Comparison of ENCODE assay signal across 8 mouse cellular contexts in the genomic region with DNA sequence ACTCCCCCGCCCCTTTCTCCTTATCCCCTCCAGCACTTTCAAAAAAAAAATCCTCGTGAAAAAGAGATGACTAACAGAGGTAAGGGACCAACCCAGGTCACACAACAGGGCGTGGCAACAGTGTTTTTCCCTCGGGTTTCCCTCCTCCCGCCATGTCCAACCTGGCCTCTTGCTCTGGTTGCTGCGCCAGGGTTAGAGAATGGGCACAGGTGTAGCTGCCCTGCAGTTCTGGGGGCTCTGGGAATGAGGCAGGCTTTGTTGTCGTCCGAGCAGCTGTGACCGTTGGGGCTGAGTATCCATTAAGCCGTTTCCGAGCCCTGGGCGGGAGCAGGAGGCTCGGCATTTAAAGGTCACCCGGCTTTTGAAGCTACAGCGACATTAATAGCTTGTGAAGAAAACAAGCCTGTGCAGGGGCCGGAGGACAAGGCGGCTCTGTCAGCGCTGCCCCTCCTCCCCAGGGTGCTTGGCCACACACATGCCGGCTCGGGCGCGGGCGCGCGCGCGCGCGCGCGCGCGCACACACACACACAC. TPM values are rescaled to one million over a fixed set of nuclear protein-coding genes. Genes with fewer than 3 reads are reported as not detected.
A peak's percentile ranks its signal among the peaks of the same experiment; 100 is the strongest.
DNase-seq lines count a peak whose midpoint lies in the region; TF ChIP-seq lines count a peak whose summit lies in the region.

No protein-coding gene starts in this region.

- TF ChIP-seq CTCF in cortical plate, adult 2 months (IDR thresholded peaks at IDR 0.05; ENCODE audit: extremely low read depth, insufficient read depth, low read length): no peak
- no peak for TF ChIP-seq CTCF in heart, adult 2 months (IDR thresholded peaks at IDR 0.05)
- TF ChIP-seq CTCF in liver, adult 2 months (IDR thresholded peaks at IDR 0.05; ENCODE audit: low read depth, low read length): no peak

- 0 out of 2 replicates have a peak, but pooled peaks have one; percentile 23 for TF ChIP-seq POLR2A in cortical plate, adult 2 months (IDR thresholded peaks at IDR 0.05; ENCODE audit: extremely low read depth, insufficient read depth, low read length)
- TF ChIP-seq POLR2A in heart, adult 2 months (IDR thresholded peaks at IDR 0.05; ENCODE audit: insufficient read depth, low read depth, low read length): peak; percentile 52
- no peak for TF ChIP-seq POLR2A in liver, adult 2 months (IDR thresholded peaks at IDR 0.05; ENCODE audit: extremely low read depth, insufficient read depth, low read length)

- H3K27me3 ChIP-seq in heart, adult 2 months (ENCODE audit: control insufficient read depth, insufficient read depth, low read length): no peaks in the 10 kb centered on the region
- H3K27me3 ChIP-seq in liver, adult 2 months (ENCODE audit: control insufficient read depth, insufficient read depth, low read length): no peaks in the 10 kb centered on the region

- H3K36me3 ChIP-seq in heart, adult 2 months (ENCODE audit: control insufficient read depth, insufficient read depth, low read length): no peaks in the 10 kb centered on the region
- H3K36me3 ChIP-seq in liver, adult 2 months (ENCODE audit: control insufficient read depth, insufficient read depth, low read length): no peaks in the 10 kb centered on the region

- H3K27ac ChIP-seq in cortical plate, adult 2 months (ENCODE audit: insufficient read depth, low read length): peak overlapping the region; percentile 90
- H3K27ac ChIP-seq in heart, adult 2 months: peak overlapping the region; percentile 99
- peak overlapping the region; percentile 33 for H3K27ac ChIP-seq in liver, adult 2 months (replicated peaks; ENCODE audit: insufficient read depth, low read depth, low read length)

- DNase-seq in 3134 (ENCODE audit: extremely low read depth, insufficient read length, low spot score) (peak; percentile 84), MN1 (ENCODE audit: low spot score) (peak; percentile 71)
- DNase-seq in heart, adult 2 months: peak; percentile 78 to 83
- peak; percentile 82 for DNase-seq in kidney, adult 18-20 months
- peak; percentile 32 for DNase-seq in liver, adult 2 months (ENCODE audit: extremely low read depth, low read depth, low spot score)
- DNase-seq in naive thymus-derived CD4-positive, alpha-beta T cell, adult 2 months (ENCODE audit: low read depth): peak; percentile 46
- DNase-seq in spleen, adult 12 weeks (ENCODE audit: low spot score): no peak

- WGBS in heart, adult 2 months: 5% methylated on average over 18 of the region's 33 CpGs
- 5% methylated on average over 18 of the region's 33 CpGs for WGBS in liver, adult 2 months

- peak overlapping the region; percentile 46 for H3K4me3 ChIP-seq in cortical plate, adult 2 months (ENCODE audit: insufficient read depth, low read length)
- peak overlapping the region; percentile 45 for H3K4me3 ChIP-seq in heart, adult 2 months
- H3K4me3 ChIP-seq in liver, adult 2 months (ENCODE audit: insufficient read depth, low read depth, low read length): peak overlapping the region; percentile 48

- H3K79me2 ChIP-seq in heart, adult 2 months (replicated peaks; ENCODE audit: control insufficient read depth, insufficient read depth, low read length): no peaks in the 10 kb centered on the region
- H3K79me2 ChIP-seq in liver, adult 2 months (ENCODE audit: control insufficient read depth, insufficient read depth, low read length): no peaks in the 10 kb centered on the region

- peak overlapping the region; percentile 75 for H3K9ac ChIP-seq in heart, adult 2 months (ENCODE audit: low read depth, low read length)
- peak overlapping the region; percentile 38 for H3K9ac ChIP-seq in liver, adult 2 months (ENCODE audit: low read depth, low read length)

- no peak for TF ChIP-seq EP300 in heart, adult 2 months (IDR thresholded peaks at IDR 0.05; ENCODE audit: insufficient read depth, low read depth, low read length)

- intact Hi-C loops in heart, adult 2 months (cut with DNase I): loop anchor here (2.0 kb wide), 2 partner anchors 28 to 42 kb away; no protein-coding TSS in a partner anchor

- H3K4me1 ChIP-seq in cortical plate, adult 2 months (ENCODE audit: control insufficient read depth, insufficient read depth, low read length): peaks cover 3% of the 10 kb centered on the region
- H3K4me1 ChIP-seq in heart, adult 2 months (ENCODE audit: control insufficient read depth, insufficient read depth, low read length): peaks cover 51% of the 10 kb centered on the region
- peaks cover 5% of the 10 kb centered on the region; the same call in 1 of the 2 replicates for H3K4me1 ChIP-seq in liver, adult 2 months (ENCODE audit: control insufficient read depth, insufficient read depth, low read length)

RNA-seq across cellular contexts. Expression of a gene that starts 43.1 kb away (rescaled TPM):
- 68.8 and 69.7 TPM in 2 replicates for polyA plus RNA-seq in cortical plate, adult 2 months (2012; rRNA removed)
- 100 to 1,000 TPM; 303 to 314 TPM for total RNA-seq in heart, adult 2 months (2021)
- polyA plus RNA-seq in heart, adult 2 months (2012; rRNA removed): 121 and 142 TPM in 2 replicates
- 21.6 and 24.2 TPM in 2 replicates for total RNA-seq in liver, adult 2 months (2014; rRNA removed)
- 28.8 and 37.8 TPM in 2 replicates for polyA plus RNA-seq in liver, adult 2 months (2012; rRNA removed)

Comparison
In these comparisons a context has a peak if more than half of its experiments do, and no peak if none do; other contexts are left out.
1. H3K27ac ChIP-seq: peak in every context shown above with its lines; median percentile 99 in heart, adult 2 months; 90 in cortical plate, adult 2 months; 33 in liver, adult 2 months.